Mouse (Mus musculus): ENCODE measurements around the gene Ginm1. TPM values are rescaled to one million over a fixed set of nuclear protein-coding genes. Genes with fewer than 3 reads are reported as not detected.

The Ginm1 gene
- polyA plus RNA-seq, 1 experiment from 2014 or later, result 84.4 TPM

DNA sequence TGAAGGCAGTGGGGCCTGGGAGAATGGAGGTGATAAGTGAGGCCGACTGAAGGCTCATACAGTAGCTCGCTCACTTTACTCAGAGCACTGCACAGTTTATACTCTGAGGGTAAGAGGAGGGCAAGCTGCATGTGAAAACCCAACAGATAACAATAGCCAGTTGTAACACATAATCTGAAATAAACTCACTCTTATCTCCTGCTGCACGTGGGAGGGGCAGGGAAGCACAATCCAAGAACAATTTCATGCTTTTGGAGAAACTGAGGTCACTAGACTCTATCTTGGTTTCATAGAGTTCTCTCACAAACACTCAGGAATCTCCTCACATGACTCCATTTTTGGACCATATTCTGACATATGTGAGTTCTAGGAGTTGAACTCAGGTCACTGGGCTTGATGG, 8.6 kb upstream of the Ginm1 start:
- Histone ChIP-seq H3K36me3 (peaks cover 84% of the 10 kb centered on the region), H3K27me3 (no peaks in the 10 kb centered on the region), H3K9ac (no peak overlapping the region), H3K4me2 (replicated peaks) (no peak overlapping the region), H3K9me3 (no peaks in the 10 kb centered on the region), H3K27ac (no peak overlapping the region), H3K4me1 (no peaks in the 10 kb centered on the region), H3K4me3 (no peak overlapping the region)
- WGBS, result 91% methylated on average over 3 of the region's 3 CpGs
- no peak for ATAC-seq (ENCODE audit: low FRiP score, low read depth)

DNA sequence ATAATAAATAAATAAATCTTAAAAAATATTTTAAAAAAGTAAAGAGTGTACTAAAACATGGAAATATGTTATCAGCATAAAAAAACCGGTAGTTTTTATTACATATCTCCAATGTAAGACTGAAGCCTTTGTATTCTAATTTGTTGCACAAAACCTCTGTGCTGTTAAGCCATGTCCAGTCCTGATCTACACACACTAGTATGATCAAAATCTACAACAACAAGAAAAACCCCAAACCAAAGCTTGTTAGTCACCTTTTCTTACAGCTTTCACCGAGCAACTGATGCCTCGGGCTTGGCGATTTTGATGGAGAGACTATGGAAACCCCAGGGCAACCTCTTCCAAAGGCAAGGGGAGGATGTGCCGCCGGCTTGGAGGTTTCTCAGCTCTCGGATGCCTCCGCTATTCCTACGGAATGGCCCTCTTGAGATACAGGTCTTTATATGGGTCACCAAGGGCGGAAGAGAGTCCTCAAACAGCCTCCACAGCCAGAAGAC, 322 bp downstream of the Ginm1 start:
- Histone ChIP-seq H3K4me1 (peaks cover 14% of the 10 kb centered on the region), H3K4me2 (replicated peaks) (peak overlapping the region; percentile 70), H3K9me3 (no peaks in the 10 kb centered on the region), H3K27me3 (no peaks in the 10 kb centered on the region), H3K27ac (peak overlapping the region; percentile 52; the same call in 1 of the 2 replicates), H3K36me3 (peaks cover 33% of the 10 kb centered on the region), H3K9ac (peak overlapping the region; percentile 90), H3K4me3 (peak overlapping the region; percentile 95)
- no peak; the same call in 1 of the 2 replicates for ATAC-seq (ENCODE audit: low FRiP score, low read depth)
- WGBS, result 1% methylated on average over 10 of the region's 10 CpGs

DNA sequence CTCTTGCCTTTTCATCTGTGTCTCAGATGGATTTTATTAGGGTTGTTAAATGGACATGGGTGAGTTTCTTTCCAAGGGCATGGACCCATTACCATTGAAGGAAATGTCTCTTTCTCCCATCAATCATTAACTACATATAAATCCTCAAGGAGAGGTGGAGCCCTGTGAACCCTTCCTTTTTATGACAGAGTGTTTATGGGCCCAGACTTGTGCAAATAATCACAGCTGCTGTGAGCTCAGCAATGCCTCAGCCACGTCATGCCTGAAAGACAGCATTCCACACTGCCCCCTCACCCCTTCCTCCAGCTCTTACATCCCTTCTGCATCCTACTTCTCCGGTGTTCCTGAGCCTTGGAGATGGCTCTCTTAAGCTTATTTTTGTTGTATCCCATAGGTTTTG, 5.3 kb downstream of the Ginm1 start:
- no peak for ATAC-seq (ENCODE audit: low FRiP score, low read depth)
- 43% methylated on average over 2 of the region's 2 CpGs for WGBS
- H3K9me3 ChIP-seq, result no peaks in the 10 kb centered on the region
- H3K27me3 ChIP-seq, result no peaks in the 10 kb centered on the region
- peaks cover 18% of the 10 kb centered on the region for H3K36me3 ChIP-seq
- H3K4me2 ChIP-seq (replicated peaks), result no peak overlapping the region
- H3K4me1 ChIP-seq, result 0 out of 2 replicates have a peak, but pooled peaks cover 4% of the 10 kb centered on the region
- H3K9ac ChIP-seq, result no peak overlapping the region
- no peak overlapping the region for H3K27ac ChIP-seq
- H3K4me3 ChIP-seq, result no peak overlapping the region

DNA sequence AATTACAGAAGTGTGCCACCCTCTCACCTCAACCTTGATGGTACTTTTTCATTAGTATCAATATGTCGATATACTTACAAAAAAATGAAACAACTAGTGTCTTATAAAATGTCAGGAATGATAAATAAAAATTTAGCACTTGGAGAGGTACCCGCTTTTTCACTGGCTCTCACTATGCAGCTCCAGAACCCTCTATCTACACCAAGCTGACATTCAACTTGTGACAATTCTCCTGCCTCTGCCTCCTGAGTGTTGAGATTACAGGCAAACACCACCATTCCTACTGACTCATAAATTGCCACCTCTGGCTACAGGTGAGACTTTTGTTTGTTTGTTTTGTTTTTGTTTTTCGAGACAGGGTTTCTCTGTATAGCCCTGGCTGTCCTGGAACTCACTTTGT, 11.4 kb downstream of the Ginm1 start:
- Histone ChIP-seq H3K4me3 (peak overlapping the region; percentile 98), H3K9ac (no peak overlapping the region; the same call in 1 of the 2 replicates), H3K9me3 (no peaks in the 10 kb centered on the region), H3K4me1 (peaks cover 8% of the 10 kb centered on the region), H3K27ac (no peak overlapping the region), H3K27me3 (no peaks in the 10 kb centered on the region), H3K4me2 (replicated peaks) (peak overlapping the region; percentile 77), H3K36me3 (peaks cover 19% of the 10 kb centered on the region)
- peak; percentile 25 for ATAC-seq (ENCODE audit: low FRiP score, low read depth)
- 51% methylated on average over 3 of the region's 3 CpGs for WGBS

DNA sequence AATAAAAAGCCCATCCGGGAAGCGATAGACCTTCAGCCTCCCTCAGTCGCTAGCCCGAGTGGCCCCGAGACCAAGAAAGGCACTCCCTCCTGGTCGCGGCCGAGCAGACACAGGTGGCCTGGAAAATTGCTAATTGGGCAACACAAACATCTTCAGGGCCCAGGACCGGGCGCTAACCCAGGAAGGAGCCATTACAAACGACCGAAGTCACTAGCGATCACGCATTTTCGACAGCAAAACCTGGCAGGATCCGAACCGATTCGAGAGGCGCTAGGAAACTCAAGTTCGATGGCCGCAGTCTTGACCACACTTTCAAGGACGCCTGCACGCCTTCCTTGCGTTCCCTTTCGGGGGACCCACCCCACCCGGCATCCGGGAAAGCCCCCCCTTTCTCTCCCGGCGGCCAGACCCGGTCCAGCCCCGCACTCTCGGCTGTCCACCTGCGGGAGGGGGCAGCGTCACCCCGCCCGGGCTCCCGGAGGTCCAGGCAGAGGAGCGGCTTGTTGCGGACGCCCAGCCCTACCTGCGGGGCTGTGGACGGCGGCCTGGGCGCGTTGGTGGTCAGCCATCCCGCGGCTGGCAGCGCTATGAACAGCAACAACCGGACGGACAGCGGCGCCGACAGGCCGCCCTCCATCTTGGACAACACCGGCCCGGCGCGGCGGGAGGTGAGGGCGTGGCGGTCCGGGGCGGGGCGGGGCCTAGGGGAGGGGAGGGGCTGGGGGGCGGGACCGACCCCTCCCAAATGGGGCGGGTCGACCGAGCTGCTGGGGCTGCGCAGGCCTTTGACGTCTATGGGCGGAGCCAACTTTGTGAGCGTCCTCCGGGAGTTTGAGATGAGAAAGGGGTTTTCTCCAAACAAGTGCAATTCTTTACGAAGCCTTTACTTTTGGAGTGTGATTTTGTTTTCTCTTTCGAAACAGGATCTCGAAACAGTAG, 12.1 kb downstream of the Ginm1 start:
- Histone ChIP-seq H3K36me3 (peaks cover 24% of the 10 kb centered on the region), H3K27ac (peak overlapping the region; percentile 69), H3K9ac (peak overlapping the region; percentile 85), H3K4me2 (replicated peaks) (peak overlapping the region; percentile 77), H3K27me3 (no peaks in the 10 kb centered on the region), H3K9me3 (no peaks in the 10 kb centered on the region), H3K4me1 (peaks cover 8% of the 10 kb centered on the region), H3K4me3 (peak overlapping the region; percentile 98)
- peak; percentile 94 for ATAC-seq (ENCODE audit: low FRiP score, low read depth)
- WGBS, result under 1% methylated on average over 50 of the region's 77 CpGs

DNA sequence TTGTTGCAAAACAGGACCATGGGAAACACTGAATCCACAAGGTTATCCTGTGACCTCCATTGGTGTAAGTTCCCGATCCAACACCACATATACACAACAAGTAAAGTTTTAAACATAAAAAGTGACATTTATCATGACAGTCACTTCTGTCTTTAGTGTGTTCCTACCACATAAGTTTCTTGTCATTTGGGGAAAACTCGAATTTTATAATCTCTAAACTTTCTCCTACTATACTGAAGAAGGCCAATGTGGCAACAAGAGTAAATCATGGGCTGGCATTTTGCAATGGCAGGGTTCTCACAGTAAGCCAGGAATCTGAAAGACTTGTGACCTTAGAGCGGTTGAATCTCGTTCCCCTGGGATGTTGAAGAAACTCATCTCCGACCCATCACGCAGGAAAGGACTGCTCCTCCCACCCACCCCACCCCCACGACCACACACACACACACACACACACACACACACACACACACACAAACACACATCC, 12.8 kb downstream of the Ginm1 start:
- no peak for ATAC-seq (ENCODE audit: low FRiP score, low read depth)
- no peaks in the 10 kb centered on the region for H3K9me3 ChIP-seq
- no peak overlapping the region for H3K27ac ChIP-seq
- peak overlapping the region; percentile 77 for H3K4me2 ChIP-seq (replicated peaks)
- peaks cover 31% of the 10 kb centered on the region for H3K36me3 ChIP-seq
- peak overlapping the region; percentile 85 for H3K9ac ChIP-seq
- no peaks in the 10 kb centered on the region for H3K27me3 ChIP-seq
- H3K4me1 ChIP-seq, result peaks cover 8% of the 10 kb centered on the region
- 23% methylated on average over 6 of the region's 7 CpGs for WGBS
- H3K4me3 ChIP-seq, result peak overlapping the region; percentile 98

DNA sequence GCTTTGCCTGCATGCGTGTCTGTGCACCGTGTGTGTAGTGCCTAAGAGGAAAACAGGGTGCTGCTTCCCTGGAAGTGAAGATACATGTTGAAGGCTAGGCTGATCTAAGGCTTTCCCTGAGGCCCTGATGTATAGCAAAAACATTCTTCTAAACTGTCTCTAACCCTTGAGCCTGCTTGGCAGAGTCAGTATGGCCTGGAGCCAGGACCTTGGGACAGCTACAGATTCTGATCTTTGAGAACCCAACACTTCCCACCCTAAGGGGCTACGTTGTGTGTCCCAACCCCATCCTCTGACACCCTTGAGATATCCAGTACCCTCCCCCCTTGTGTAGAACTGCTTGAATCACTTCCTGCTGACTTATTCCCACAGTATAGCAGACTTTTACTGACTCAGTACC, 14.3 kb downstream of the Ginm1 start:
- Histone ChIP-seq H3K9me3 (no peaks in the 10 kb centered on the region), H3K27ac (no peak overlapping the region), H3K9ac (no peak overlapping the region), H3K4me3 (no peak overlapping the region), H3K27me3 (no peaks in the 10 kb centered on the region), H3K4me1 (peaks cover 8% of the 10 kb centered on the region), H3K4me2 (replicated peaks) (no peak overlapping the region), H3K36me3 (peaks cover 42% of the 10 kb centered on the region)
- ATAC-seq (ENCODE audit: low FRiP score, low read depth), result no peak
- 96% methylated on average over 3 of the region's 3 CpGs for WGBS

DNA sequence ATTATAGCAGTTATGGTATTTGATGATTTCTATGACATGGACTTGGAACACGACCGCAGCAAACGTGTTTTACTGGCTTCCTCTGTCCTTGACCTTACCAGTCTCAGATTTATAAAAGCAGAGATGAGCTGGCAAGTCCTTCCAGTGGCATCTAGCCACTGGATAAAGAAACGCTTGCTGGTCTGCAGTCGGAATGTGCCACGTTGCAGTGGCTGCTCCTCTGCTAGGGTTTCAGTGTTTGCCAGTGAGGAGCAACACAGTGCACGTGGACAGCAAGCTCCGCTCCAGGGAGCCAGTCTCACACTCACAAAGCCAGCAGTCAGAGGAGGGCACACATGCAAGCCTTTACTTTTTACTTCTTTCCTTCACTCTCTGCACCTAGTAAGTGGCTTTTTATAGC, 17.2 kb downstream of the Ginm1 start:
- Histone ChIP-seq H3K4me2 (replicated peaks) (no peak overlapping the region), H3K27ac (no peak overlapping the region), H3K36me3 (peaks cover 71% of the 10 kb centered on the region), H3K4me3 (no peak overlapping the region), H3K9me3 (no peaks in the 10 kb centered on the region), H3K27me3 (no peaks in the 10 kb centered on the region), H3K4me1 (peaks cover 8% of the 10 kb centered on the region), H3K9ac (no peak overlapping the region)
- ATAC-seq (ENCODE audit: low FRiP score, low read depth), result no peak
- WGBS, result 93% methylated on average over 8 of the region's 8 CpGs

DNA sequence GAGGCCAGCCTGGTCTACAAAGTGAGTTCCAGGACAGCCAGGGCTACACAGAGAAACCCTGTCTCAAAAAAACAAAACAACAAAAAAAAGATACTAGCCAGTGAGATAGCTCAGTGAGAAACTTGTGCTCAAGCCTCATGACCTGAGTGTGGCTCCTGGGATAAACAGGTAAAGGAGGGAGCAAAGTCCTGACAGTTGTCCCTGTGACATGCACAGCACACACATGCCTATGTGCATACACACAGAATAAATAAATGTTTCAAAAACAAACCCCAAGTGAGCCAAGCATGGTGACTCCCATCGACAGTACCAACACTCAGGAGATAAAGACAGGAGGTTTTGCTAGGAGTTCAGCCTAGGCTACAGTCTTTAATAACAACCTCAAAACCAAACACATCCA, 19.9 kb downstream of the Ginm1 start:
- no peak for ATAC-seq (ENCODE audit: low FRiP score, low read depth)
- Histone ChIP-seq H3K4me2 (replicated peaks) (no peak overlapping the region), H3K27me3 (no peaks in the 10 kb centered on the region), H3K4me3 (no peak overlapping the region), H3K27ac (no peak overlapping the region), H3K9me3 (no peaks in the 10 kb centered on the region), H3K36me3 (peaks cover 88% of the 10 kb centered on the region), H3K9ac (no peak overlapping the region), H3K4me1 (no peaks in the 10 kb centered on the region)
- WGBS, result 95% methylated on average over 1 of the region's 1 CpGs

DNA sequence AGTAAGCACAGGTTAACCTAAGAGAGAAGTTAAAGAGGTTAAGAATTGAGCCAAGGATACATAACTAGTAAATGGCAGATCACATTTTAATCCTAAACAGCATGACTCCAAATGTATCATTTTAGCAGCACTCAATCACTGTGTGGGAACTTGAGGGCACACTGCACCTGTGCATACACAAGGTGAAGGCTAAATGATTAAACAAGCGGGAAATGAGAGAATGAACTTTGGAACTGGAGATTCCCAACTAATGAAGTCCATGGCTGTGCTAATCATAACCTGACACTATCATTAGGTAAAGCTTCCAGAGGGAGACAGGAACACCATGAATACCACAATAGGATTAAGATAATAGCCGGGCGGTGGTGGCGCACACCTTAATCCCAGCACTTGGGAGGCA, 20.3 kb downstream of the Ginm1 start:
- ATAC-seq (ENCODE audit: low FRiP score, low read depth), result no peak
- H3K27me3 ChIP-seq, result no peaks in the 10 kb centered on the region
- H3K9ac ChIP-seq, result no peak overlapping the region
- no peak overlapping the region for H3K4me3 ChIP-seq
- H3K36me3 ChIP-seq, result peaks cover 91% of the 10 kb centered on the region
- no peaks in the 10 kb centered on the region for H3K4me1 ChIP-seq
- WGBS, result 96% methylated on average over 4 of the region's 4 CpGs
- H3K27ac ChIP-seq, result no peak overlapping the region
- H3K9me3 ChIP-seq, result no peaks in the 10 kb centered on the region
- no peak overlapping the region for H3K4me2 ChIP-seq (replicated peaks)

DNA sequence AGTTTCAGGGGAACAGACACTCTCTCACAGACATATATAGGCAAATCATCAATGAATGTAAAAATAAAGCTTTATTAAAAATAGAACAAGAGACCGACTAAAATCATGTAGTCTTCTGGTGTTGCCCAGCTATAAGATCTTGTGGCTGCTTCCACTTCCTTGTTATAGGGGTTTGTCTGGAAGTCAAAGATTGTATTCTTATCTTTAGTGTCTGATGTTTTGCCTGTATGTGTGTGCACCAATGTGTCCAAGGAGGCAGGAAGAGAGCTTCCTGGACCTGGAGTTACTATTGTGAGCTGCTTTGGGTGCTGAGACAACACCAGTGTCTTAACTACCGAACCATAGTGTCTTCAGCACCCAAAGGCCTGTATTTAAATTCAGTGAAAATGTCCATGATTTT, 35.1 kb downstream of the Ginm1 start:
- Histone ChIP-seq H3K9me3 (no peaks in the 10 kb centered on the region), H3K4me2 (replicated peaks) (no peak overlapping the region), H3K4me3 (no peak overlapping the region), H3K27ac (no peak overlapping the region), H3K9ac (no peak overlapping the region), H3K4me1 (no peaks in the 10 kb centered on the region), H3K36me3 (peaks cover 82% of the 10 kb centered on the region), H3K27me3 (no peaks in the 10 kb centered on the region)
- no peak for ATAC-seq (ENCODE audit: low FRiP score, low read depth)
- WGBS, result 92% methylated on average over 2 of the region's 2 CpGs

DNA sequence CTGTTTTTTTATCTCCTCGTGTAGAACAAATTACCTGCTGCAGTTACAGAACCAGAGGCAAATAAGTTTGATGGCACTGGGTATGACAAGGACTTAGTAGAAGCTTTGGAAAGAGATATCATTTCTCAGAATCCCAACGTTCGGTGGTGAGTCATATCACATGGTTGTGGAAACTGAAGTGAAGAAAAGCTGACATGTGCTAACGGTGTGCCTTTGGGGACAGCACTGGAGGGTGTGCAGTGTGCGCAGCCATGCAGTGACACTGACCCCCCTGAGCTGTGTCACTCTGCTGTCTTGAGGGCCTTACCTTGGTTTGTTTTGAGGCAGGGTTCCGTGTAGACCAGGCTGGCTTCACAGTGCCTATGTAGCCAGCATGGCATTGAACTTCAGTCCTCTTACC, 43.9 kb downstream of the Ginm1 start:
- Histone ChIP-seq H3K27me3 (no peaks in the 10 kb centered on the region), H3K27ac (no peak overlapping the region), H3K9ac (no peak overlapping the region), H3K4me2 (replicated peaks) (no peak overlapping the region), H3K36me3 (peaks cover 66% of the 10 kb centered on the region), H3K4me1 (no peaks in the 10 kb centered on the region), H3K4me3 (no peak overlapping the region), H3K9me3 (no peaks in the 10 kb centered on the region)
- ATAC-seq (ENCODE audit: low FRiP score, low read depth), result no peak
- 95% methylated on average over 6 of the region's 6 CpGs for WGBS

All from limb, embryonic 13.5 days (tissue).